Mouse (Mus musculus) stomach, postnatal 0 days (tissue): Measurements from ENCODE around the gene Fstl4. TPM values are rescaled to one million over a fixed set of nuclear protein-coding genes. Genes with fewer than 3 reads are reported as not detected.

Source experiments
- ATAC-seq: fragments of 200-750 bp; cut with Nextera tagmentation; 2 replicates; pipeline ENCODE4 v1.8.0; 2017; ENCODE audit not compliant: low FRiP score, low TSS enrichment
- DNase-seq: peaks from one replicate; pipeline ENCODE4 v3.0.0-alpha.2; 2016; ENCODE audit warnings: low spot score
- H3K27ac ChIP-seq: fragments of 300-500 bp; sonication (generic); replicated peaks from 2 replicates; pipeline ENCODE4 v1.5.1; 2014; ENCODE audit warnings: mild to moderate bottlenecking, control low read depth
- H3K27me3 ChIP-seq: fragments of 300-500 bp; sonication (generic); 2 replicates; pipeline ENCODE4 v1.6.1; 2014; ENCODE audit warnings: low read length; ENCODE audit not compliant: control insufficient read depth, insufficient read depth
- H3K36me3 ChIP-seq: fragments of 300-500 bp; sonication (generic); 2 replicates; pipeline ENCODE4 v1.6.1; 2014; ENCODE audit warnings: low read length, mixed read lengths; ENCODE audit not compliant: control insufficient read depth, insufficient read depth
- H3K4me1 ChIP-seq: fragments of 300-500 bp; sonication (generic); replicated peaks from 2 replicates; pipeline ENCODE4 v1.6.1; 2014; ENCODE audit warnings: antibody characterized with exemption; ENCODE audit not compliant: control insufficient read depth, insufficient read depth
- H3K4me2 ChIP-seq: fragments of 300-500 bp; sonication (generic); replicated peaks from 2 replicates; pipeline ENCODE4 v1.6.1; 2014; ENCODE audit warnings: low read depth, mild to moderate bottlenecking, control low read depth, moderate library complexity
- H3K4me3 ChIP-seq: fragments of 300-500 bp; sonication (generic); 2 replicates; pipeline ENCODE4 v1.5.1; 2014; ENCODE audit warnings: low read depth, low read length, control low read depth
- H3K9ac ChIP-seq: fragments of 300-500 bp; sonication (generic); 2 replicates; pipeline ENCODE4 v1.6.1; 2014; ENCODE audit warnings: mild to moderate bottlenecking, low read length, control low read depth, mixed read lengths
- H3K9me3 ChIP-seq: fragments of 300-500 bp; sonication (generic); 2 replicates; pipeline ENCODE4 v1.6.1; 2016; ENCODE audit warnings: low read length; ENCODE audit not compliant: control insufficient read depth
- CTCF ChIP-seq: IDR thresholded peaks from 2 replicates; pipeline ENCODE4 v1.5.1; 2016; ENCODE audit warnings: antibody characterized with exemption, low read depth, mild to moderate bottlenecking, moderate library complexity
- EP300 ChIP-seq: optimal IDR thresholded peaks from 2 replicates; pipeline ENCODE3; 2016; ENCODE audit warnings: antibody characterized with exemption
- WGBS: fragments of 180-500 bp; shearing (Covaris S2); extraction: QIAGEN DNeasy Blood & Tissue Kit; methylation state at CpG from one replicate; pipeline ENCODE4 v1.1.7; 2014; 5-methylcytosine and 5-hydroxymethylcytosine counted together
- polyA plus RNA-seq: library from polyadenylated mRNA; unstranded; fragments of >200 nt; fragmentation: Nextera tagmentation; extraction: Ambion mirVana; gene quantifications from 2 replicates; pipeline ENCODE4 v1.2.1, GENCODE M21; 2015

Fstl4 gene
- polyA plus RNA-seq, 1 experiment from 2014 or later = 1.1 TPM

GRCm38 (mm10) chr11:53096871-53097270 lies 332.4 kb downstream of the Fstl4 start:
- Histone ChIP-seq H3K4me3 (no peak overlapping the region), H3K4me2 (no peak overlapping the region), H3K9ac (no peak overlapping the region), H3K36me3 (no peaks in the 10 kb centered on the region), H3K9me3 (no peaks in the 10 kb centered on the region), H3K4me1 (no peaks in the 10 kb centered on the region), H3K27ac (no peak overlapping the region), H3K27me3 (no peaks in the 10 kb centered on the region)
- no peak for DNase-seq
- TF ChIP-seq CTCF = no peak
- no peak for TF ChIP-seq EP300
- 79% methylated on average over 9 of the region's 9 CpGs for WGBS
- ATAC-seq = no peak

GRCm38 (mm10) chr11:53097331-53097730 lies 332.9 kb downstream of the Fstl4 start:
- H3K9ac ChIP-seq = no peak overlapping the region
- H3K9me3 ChIP-seq = no peaks in the 10 kb centered on the region
- no peaks in the 10 kb centered on the region for H3K36me3 ChIP-seq
- H3K4me1 ChIP-seq = no peaks in the 10 kb centered on the region
- DNase-seq = no peak
- WGBS = 79% methylated on average over 8 of the region's 8 CpGs
- TF ChIP-seq EP300 (no peak), CTCF (no peak)
- H3K4me3 ChIP-seq = no peak overlapping the region
- no peak overlapping the region for H3K27ac ChIP-seq
- ATAC-seq = no peak
- H3K27me3 ChIP-seq = no peaks in the 10 kb centered on the region
- no peak overlapping the region for H3K4me2 ChIP-seq

GRCm38 (mm10) chr11:53097870-53098269 lies 333.4 kb downstream of the Fstl4 start:
- ATAC-seq = no peak
- no peak for TF ChIP-seq CTCF
- no peak for TF ChIP-seq EP300

GRCm38 (mm10) chr11:53098780-53099198 lies 334.4 kb downstream of the Fstl4 start:
- no peaks in the 10 kb centered on the region for H3K27me3 ChIP-seq
- ATAC-seq (no peak), DNase-seq (no peak)
- no peak overlapping the region for H3K27ac ChIP-seq
- no peak overlapping the region for H3K4me2 ChIP-seq
- no peaks in the 10 kb centered on the region for H3K36me3 ChIP-seq
- no peak for TF ChIP-seq CTCF
- TF ChIP-seq EP300 = no peak
- no peaks in the 10 kb centered on the region for H3K4me1 ChIP-seq
- H3K9ac ChIP-seq = no peak overlapping the region
- H3K9me3 ChIP-seq = no peaks in the 10 kb centered on the region
- no peak overlapping the region for H3K4me3 ChIP-seq
- 43% methylated on average over 3 of the region's 3 CpGs for WGBS

More at GRCm38 (mm10) chr11:53097870-53098269, 333.4 kb downstream of the Fstl4 start:
- no peak for DNase-seq
- no peak overlapping the region for H3K9ac ChIP-seq
- 93% methylated on average over 6 of the region's 6 CpGs for WGBS
- H3K4me3 ChIP-seq = no peak overlapping the region
- H3K36me3 ChIP-seq = no peaks in the 10 kb centered on the region
- H3K4me1 ChIP-seq = no peaks in the 10 kb centered on the region
- no peak overlapping the region for H3K27ac ChIP-seq
- H3K4me2 ChIP-seq = no peak overlapping the region
- no peaks in the 10 kb centered on the region for H3K27me3 ChIP-seq
- no peaks in the 10 kb centered on the region for H3K9me3 ChIP-seq

- ATAC-seq = no peak
- DNase-seq = no peak
- H3K27me3 ChIP-seq = no peaks in the 10 kb centered on the region
- 78% methylated on average over 5 of the region's 5 CpGs for WGBS
- H3K9ac ChIP-seq = no peak overlapping the region
- H3K4me3 ChIP-seq = no peak overlapping the region
- H3K4me1 ChIP-seq = no peaks in the 10 kb centered on the region
- no peak overlapping the region for H3K27ac ChIP-seq
- H3K36me3 ChIP-seq = no peaks in the 10 kb centered on the region
- TF ChIP-seq EP300 = no peak
- no peak for TF ChIP-seq CTCF
- no peak overlapping the region for H3K4me2 ChIP-seq
- no peaks in the 10 kb centered on the region for H3K9me3 ChIP-seq
Measured at GRCm38 (mm10) chr11:53099322-53099721, 334.9 kb downstream of the Fstl4 start.

GRCm38 (mm10) chr11:53101732-53102131 lies 337.3 kb downstream of the Fstl4 start:
- DNase-seq = no peak
- no peak overlapping the region for H3K4me2 ChIP-seq
- no peaks in the 10 kb centered on the region for H3K36me3 ChIP-seq
- 76% methylated on average over 5 of the region's 5 CpGs for WGBS
- no peaks in the 10 kb centered on the region for H3K27me3 ChIP-seq
- H3K9me3 ChIP-seq = no peaks in the 10 kb centered on the region
- no peak overlapping the region for H3K4me3 ChIP-seq
- no peaks in the 10 kb centered on the region for H3K4me1 ChIP-seq
- no peak overlapping the region for H3K27ac ChIP-seq
- H3K9ac ChIP-seq = no peak overlapping the region
- TF ChIP-seq CTCF = no peak
- TF ChIP-seq EP300 = no peak
- no peak for ATAC-seq
